Mouse (Mus musculus): ENCODE results near the gene Parl. TPM values are rescaled to one million over a fixed set of nuclear protein-coding genes. Genes with fewer than 3 reads are reported as not detected.
A peak's percentile ranks its signal among the peaks of the same experiment; 100 is the strongest.

Parl gene
- total and polyA plus RNA-seq, 2 experiments from 2014 or later: 81.8 to 104 TPM

DNA sequence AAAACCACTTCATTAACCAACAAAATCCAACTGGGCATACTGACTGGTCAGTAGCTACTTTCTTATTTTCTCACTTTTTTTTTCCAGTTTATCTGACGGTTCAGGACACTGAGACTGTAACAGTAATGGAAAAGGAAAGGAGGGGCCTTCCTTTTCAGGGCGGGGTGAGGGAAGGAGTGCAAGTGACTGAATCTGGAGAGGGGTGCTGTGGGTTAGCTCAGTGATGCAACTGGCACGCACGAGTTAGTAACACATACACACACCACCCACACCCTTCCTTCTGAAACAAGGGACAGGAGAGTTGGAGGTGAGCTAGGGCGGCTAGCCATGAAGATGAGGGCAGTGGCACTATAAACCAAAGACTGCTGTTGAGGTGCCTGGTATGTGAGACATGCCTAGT, 21.7 kb upstream of the Parl start:
- no peak for ATAC-seq (ENCODE audit: low FRiP score)
- H3K27ac ChIP-seq (ENCODE audit: low read depth, low read length): no peak overlapping the region

DNA sequence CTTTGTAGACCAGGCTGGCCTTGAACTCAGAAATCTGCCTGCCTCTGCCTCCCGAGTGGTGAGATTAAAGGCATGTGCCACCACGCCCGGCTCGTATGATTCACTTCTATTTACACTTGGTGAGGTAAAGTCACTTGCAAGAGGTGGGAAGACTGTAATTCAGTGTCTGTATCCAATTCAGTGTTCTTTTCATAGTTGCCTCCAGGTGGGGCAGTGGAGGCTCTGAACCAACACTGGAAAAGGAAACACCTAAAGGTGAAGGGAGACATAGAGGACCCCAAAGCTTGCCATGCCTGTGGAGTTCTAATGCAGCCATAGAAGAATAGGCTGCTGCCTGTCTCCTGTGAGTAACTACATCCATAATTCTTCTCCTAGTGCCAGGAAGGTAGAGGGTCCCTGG, 20.1 kb upstream of the Parl start:
- 93% methylated on average over 4 of the region's 4 CpGs for WGBS
- Histone ChIP-seq H3K4me3 (ENCODE audit: low read depth, low read length) (no peak overlapping the region), H3K27me3 (ENCODE audit: insufficient read depth, low read length) (no peaks in the 10 kb centered on the region), H3K4me2 (ENCODE audit: low read depth, low read length, poor library complexity, severe bottlenecking) (no peak overlapping the region), H3K27ac (ENCODE audit: low read depth, low read length) (no peak overlapping the region), H3K36me3 (ENCODE audit: insufficient read depth, low read length) (no peaks in the 10 kb centered on the region), H3K9me3 (ENCODE audit: low read length) (no peaks in the 10 kb centered on the region), H3K4me1 (ENCODE audit: insufficient read depth, low read length) (no peaks in the 10 kb centered on the region), H3K9ac (replicated peaks; ENCODE audit: low read length, poor library complexity, severe bottlenecking) (no peak overlapping the region)
- TF ChIP-seq CTCF (IDR thresholded peaks at IDR 0.05): peak; percentile 13; the same call in 1 of the 2 replicates
- no peak for ATAC-seq (ENCODE audit: low FRiP score)
- no peak for DNase-seq (ENCODE audit: low spot score)

More for the DNA sequence above, 21.7 kb upstream of the Parl start:
- H3K27me3 ChIP-seq (ENCODE audit: insufficient read depth, low read length): no peaks in the 10 kb centered on the region
- peaks cover 4% of the 10 kb centered on the region; the same call in 1 of the 2 replicates for H3K36me3 ChIP-seq (ENCODE audit: insufficient read depth, low read length)
- no peak for DNase-seq (ENCODE audit: low spot score)
- H3K9ac ChIP-seq (replicated peaks; ENCODE audit: low read length, poor library complexity, severe bottlenecking): no peak overlapping the region
- H3K4me3 ChIP-seq (ENCODE audit: low read depth, low read length): no peak overlapping the region
- no peaks in the 10 kb centered on the region for H3K9me3 ChIP-seq (ENCODE audit: low read length)
- no peak for TF ChIP-seq CTCF (IDR thresholded peaks at IDR 0.05)
- H3K4me2 ChIP-seq (ENCODE audit: low read depth, low read length, poor library complexity, severe bottlenecking): no peak overlapping the region
- no peaks in the 10 kb centered on the region for H3K4me1 ChIP-seq (ENCODE audit: insufficient read depth, low read length)
- WGBS: 81% methylated on average over 5 of the region's 5 CpGs

DNA sequence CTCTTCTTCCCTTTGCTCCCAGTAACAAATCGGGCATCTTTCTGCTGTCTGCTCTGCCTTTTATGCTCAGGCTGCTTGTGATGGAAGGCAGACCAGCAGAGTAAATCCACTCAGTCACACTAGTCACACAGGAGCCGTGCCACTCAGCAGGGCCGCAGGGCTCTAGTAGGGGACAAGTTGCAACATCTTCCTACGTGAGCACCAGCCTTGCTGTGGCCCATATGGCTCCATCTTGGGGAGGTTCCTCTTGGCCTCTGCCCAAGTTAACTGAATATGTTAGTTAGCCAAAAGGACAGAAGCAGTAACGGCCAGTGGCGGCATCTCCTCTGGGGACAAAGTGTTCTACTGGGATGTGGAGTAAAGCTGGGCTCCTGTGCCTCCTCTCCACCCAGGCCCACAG, 14.6 kb upstream of the Parl start:
- ATAC-seq (ENCODE audit: low FRiP score): no peak
- no peaks in the 10 kb centered on the region for H3K36me3 ChIP-seq (ENCODE audit: insufficient read depth, low read length)
- DNase-seq (ENCODE audit: low spot score): no peak
- no peak for TF ChIP-seq CTCF (IDR thresholded peaks at IDR 0.05)
- H3K4me1 ChIP-seq (ENCODE audit: insufficient read depth, low read length): no peaks in the 10 kb centered on the region
- no peak overlapping the region for H3K4me2 ChIP-seq (ENCODE audit: low read depth, low read length, poor library complexity, severe bottlenecking)
- H3K4me3 ChIP-seq (ENCODE audit: low read depth, low read length): no peak overlapping the region
- H3K27ac ChIP-seq (ENCODE audit: low read depth, low read length): no peak overlapping the region
- 72% methylated on average over 6 of the region's 6 CpGs for WGBS
- no peaks in the 10 kb centered on the region for H3K9me3 ChIP-seq (ENCODE audit: low read length)
- no peak overlapping the region for H3K9ac ChIP-seq (replicated peaks; ENCODE audit: low read length, poor library complexity, severe bottlenecking)
- no peaks in the 10 kb centered on the region for H3K27me3 ChIP-seq (ENCODE audit: insufficient read depth, low read length)

DNA sequence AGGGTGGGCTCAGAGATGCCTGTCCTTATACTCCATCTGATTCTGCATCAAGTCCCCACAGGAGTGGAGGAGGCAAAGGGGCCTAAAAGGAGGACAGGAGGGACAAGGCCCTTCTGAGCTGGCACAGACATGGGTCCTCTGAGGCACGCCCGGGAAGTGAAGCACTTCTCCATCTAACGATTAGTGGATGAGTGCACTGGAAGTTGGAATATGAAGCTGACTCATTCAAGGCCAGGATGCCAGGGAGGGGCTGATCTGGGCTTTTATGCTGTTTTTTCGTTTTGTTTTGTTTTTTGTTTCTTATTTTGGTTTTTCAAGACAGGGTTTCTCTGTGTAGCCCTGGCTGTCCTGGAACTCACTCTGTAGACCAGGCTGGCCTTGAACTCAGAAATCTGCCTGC, 13.1 kb upstream of the Parl start:
- DNase-seq (ENCODE audit: low spot score) (no peak), ATAC-seq (ENCODE audit: low FRiP score) (no peak)
- Histone ChIP-seq H3K4me1 (ENCODE audit: insufficient read depth, low read length) (no peaks in the 10 kb centered on the region), H3K27ac (ENCODE audit: low read depth, low read length) (no peak overlapping the region), H3K36me3 (ENCODE audit: insufficient read depth, low read length) (no peaks in the 10 kb centered on the region), H3K9me3 (ENCODE audit: low read length) (no peaks in the 10 kb centered on the region), H3K4me3 (ENCODE audit: low read depth, low read length) (no peak overlapping the region), H3K4me2 (ENCODE audit: low read depth, low read length, poor library complexity, severe bottlenecking) (no peak overlapping the region), H3K9ac (replicated peaks; ENCODE audit: low read length, poor library complexity, severe bottlenecking) (no peak overlapping the region), H3K27me3 (ENCODE audit: insufficient read depth, low read length) (no peaks in the 10 kb centered on the region)
- 85% methylated on average over 4 of the region's 4 CpGs for WGBS
- TF ChIP-seq CTCF (IDR thresholded peaks at IDR 0.05): no peak

DNA sequence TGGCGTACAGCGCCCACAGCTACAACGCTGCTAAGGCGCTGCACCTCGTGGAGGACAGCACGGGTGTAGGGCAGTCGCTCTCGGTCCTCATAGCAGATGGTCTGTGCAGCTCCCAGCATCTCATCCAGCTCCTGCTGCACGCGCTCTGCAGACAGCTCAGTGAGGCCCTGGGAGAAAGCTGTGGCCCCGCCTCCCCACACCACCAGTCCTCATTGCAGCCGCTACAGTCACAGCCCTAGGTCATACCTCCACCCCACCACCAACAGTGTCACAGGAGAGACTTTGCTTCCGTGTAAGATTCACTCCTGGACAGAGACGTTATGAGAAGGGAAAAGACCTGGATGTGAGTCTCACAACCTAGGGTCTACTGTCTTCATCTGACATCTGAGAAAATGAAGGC, 10.1 kb upstream of the Parl start:
- Histone ChIP-seq H3K9ac (replicated peaks; ENCODE audit: low read length, poor library complexity, severe bottlenecking) (no peak overlapping the region), H3K4me2 (ENCODE audit: low read depth, low read length, poor library complexity, severe bottlenecking) (no peak overlapping the region), H3K36me3 (ENCODE audit: insufficient read depth, low read length) (no peaks in the 10 kb centered on the region), H3K4me1 (ENCODE audit: insufficient read depth, low read length) (no peaks in the 10 kb centered on the region), H3K4me3 (ENCODE audit: low read depth, low read length) (no peak overlapping the region), H3K27ac (ENCODE audit: low read depth, low read length) (no peak overlapping the region), H3K9me3 (ENCODE audit: low read length) (no peaks in the 10 kb centered on the region), H3K27me3 (ENCODE audit: insufficient read depth, low read length) (no peaks in the 10 kb centered on the region)
- ATAC-seq (ENCODE audit: low FRiP score) (no peak), DNase-seq (ENCODE audit: low spot score) (no peak)
- no peak for TF ChIP-seq CTCF (IDR thresholded peaks at IDR 0.05)
- 80% methylated on average over 14 of the region's 14 CpGs for WGBS

DNA sequence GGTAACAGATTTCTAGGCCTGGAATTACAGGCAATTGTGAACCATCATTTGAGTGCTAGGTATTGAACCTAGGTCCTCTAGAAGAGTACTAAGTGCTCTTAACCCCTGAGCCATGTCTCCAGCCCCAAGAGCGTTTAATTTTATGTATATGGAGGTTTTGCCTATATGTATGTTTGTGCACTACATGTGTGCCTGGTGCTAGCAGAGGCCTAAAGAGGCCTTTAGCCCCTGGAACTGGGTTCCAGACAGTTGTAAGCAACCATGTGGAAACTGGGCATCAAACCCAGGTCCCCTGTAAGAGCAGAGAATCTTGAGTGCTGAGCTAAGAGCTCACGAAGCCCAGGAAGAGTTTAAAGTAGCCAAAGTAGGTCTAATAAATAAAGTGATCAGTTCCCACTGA, 2.1 kb downstream of the Parl start:
- no peak for DNase-seq (ENCODE audit: low spot score)
- Histone ChIP-seq H3K4me3 (ENCODE audit: low read depth, low read length) (no peak overlapping the region), H3K36me3 (ENCODE audit: insufficient read depth, low read length) (peaks cover 10% of the 10 kb centered on the region), H3K27me3 (ENCODE audit: insufficient read depth, low read length) (no peaks in the 10 kb centered on the region), H3K4me1 (ENCODE audit: insufficient read depth, low read length) (peaks cover 15% of the 10 kb centered on the region), H3K27ac (ENCODE audit: low read depth, low read length) (no peak overlapping the region), H3K9me3 (ENCODE audit: low read length) (no peaks in the 10 kb centered on the region), H3K4me2 (ENCODE audit: low read depth, low read length, poor library complexity, severe bottlenecking) (no peak overlapping the region), H3K9ac (replicated peaks; ENCODE audit: low read length, poor library complexity, severe bottlenecking) (no peak overlapping the region; the same call in 1 of the 2 replicates)
- 96% methylated on average over 2 of the region's 2 CpGs for WGBS
- TF ChIP-seq CTCF (IDR thresholded peaks at IDR 0.05): no peak
- ATAC-seq (ENCODE audit: low FRiP score): no peak
